Mouse (Mus musculus) retina, adult 2 months (tissue): ENCODE data around the gene Palmd.

Experiments
- DNase-seq: peaks from one replicate; pipeline ENCODE4 v3.0.0-alpha.2; 2012; ENCODE audit warnings: low read depth, low spot score

The Palmd gene

DNA sequence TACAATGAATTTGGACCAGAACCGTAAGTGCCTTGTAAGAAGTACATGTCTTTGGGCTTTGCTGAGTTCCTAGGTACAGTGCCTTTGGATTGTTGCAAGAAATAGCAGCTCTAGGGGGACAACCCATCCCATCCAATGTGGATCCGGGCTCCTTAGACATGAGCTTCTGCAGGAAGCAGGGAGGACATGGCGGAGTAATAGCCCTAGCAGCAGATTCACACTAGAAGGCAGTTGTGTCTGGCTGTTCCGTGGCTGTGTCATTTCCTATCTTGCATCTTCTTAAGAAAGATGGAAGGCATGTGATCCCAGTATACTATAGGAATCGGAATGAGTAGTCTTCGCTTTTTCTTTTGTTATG is 76.6 kb downstream of the Palmd start:
- DNase-seq: no peak

DNA sequence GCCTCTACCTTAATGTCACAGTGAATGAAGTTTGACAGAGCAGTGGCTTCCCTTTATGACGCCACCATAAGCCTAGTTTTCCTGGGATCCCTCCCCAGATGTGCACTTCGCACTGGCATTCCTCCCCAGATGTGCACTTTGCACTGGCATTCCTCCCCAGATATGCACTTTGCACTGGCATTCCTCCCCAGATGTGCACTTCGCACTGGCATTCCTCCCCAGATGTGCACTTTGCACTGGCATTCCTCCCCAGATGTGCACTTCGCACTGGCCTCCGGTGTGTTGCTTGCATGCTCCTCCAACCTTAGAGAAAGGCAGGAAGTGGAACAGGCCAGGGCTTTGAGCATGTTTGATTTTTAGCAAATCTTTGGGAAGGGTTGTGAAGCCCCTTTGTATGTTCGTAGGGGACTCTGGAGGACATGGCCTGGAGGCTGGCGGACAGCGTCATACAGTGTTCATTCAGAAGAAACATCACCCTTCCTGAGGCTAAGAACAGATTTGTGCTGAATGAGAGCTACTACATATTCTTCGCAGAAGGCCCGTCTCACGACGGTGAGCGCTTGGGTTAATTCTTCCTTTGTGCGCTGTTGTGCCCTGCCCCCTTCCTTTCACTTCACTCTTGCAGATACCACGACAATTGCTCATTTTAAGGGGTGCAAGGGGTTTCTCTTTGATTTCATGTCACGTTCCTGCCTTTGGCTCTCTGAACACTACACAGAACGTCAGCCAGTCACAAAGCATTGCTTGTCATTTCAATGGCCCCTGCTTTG is 77.2 kb downstream of the Palmd start:
- no peak for DNase-seq

DNA sequence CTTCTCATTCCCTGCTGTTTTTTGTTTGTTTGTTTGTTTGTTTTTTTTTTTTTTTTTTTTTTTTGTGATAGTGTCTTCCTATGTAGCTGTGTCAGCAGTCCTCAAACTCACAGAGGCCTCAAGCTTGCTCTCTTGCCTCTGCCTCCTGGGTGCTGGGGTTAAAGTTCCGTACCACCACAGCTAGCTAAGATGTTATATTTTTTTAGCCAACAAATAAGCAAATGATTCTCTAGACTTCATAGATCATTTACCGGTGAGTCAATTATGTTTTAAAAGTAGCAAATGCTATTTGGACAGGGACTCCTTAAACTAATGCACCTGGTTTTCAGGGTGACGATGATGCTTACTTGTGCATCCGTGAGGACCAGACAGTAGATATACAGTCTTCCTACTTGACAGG is 78.2 kb downstream of the Palmd start:
- DNase-seq: no peak

DNA sequence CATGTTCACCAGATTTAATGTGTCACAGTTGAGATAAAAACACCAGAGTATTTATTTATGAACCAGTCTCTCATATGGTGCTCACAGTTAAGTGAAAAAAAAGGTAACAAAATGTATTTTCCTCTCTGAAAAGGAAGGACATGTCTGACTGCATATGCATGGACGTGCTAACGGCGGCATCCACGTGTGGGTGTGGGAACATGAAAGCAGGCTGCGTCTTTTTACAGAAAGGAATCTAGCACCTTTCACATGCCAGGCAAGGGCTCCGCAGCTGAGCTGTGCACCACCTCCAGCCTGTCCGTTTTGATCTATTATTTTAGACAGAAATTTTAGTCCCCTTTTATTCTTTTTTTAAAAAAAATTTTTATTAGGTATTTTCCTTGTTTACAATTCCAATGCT is 79.4 kb downstream of the Palmd start:
- DNase-seq: no peak

DNA sequence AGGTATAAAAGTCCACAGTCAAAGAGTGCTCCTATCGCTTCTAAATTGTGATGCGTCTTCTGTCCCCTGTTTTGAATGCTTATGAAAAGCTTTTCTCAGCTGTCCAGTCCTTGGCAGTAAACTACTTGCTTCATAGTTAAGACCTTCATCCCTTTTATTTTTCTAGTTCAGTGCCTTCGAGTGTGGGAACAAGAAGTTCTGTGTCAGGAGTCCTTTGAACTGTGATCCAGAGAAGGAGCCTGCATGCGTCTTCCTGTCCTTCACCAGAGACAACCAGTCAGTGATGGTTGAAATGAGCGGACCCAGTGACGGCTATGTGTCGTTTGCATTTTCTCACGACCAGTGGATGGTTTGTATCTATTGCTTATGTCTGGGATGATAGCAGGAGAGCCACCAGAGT is 83.8 kb downstream of the Palmd start:
- DNase-seq: no peak

DNA sequence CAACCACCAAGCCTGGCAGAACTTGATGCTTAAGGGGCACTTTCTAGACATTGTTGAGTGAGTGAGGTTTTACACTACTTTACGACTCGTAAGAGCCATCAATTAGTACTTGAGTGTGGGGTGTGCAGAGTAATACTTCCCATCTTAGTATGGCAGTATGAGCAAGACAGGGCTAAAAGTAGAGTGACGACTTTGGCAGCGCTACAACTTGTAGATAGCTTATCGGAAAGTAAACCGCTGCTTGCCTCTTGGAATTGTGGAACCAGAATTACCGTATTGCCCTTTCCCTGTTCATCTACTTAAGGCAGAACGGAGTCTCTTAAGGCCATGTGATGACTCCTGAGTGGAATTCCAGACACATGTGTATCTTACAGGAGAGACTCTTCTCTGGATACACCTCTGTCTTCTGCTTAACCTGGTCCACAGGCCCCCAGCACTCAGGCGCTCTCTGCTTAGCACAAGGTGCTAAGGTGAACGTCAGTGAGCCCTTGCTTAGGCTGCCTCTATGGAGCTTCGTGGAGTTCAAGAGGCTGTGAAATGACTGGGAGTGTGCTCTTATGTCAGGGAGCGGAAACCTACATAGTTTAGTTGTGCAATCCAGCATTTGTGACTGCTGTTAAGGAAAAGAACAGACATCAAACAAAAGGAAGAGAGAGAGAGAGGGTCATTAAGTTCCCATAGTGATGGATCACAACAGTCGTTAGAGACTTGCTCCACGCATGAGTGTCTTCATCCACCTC is 86.4 kb downstream of the Palmd start:
- DNase-seq: no peak

DNA sequence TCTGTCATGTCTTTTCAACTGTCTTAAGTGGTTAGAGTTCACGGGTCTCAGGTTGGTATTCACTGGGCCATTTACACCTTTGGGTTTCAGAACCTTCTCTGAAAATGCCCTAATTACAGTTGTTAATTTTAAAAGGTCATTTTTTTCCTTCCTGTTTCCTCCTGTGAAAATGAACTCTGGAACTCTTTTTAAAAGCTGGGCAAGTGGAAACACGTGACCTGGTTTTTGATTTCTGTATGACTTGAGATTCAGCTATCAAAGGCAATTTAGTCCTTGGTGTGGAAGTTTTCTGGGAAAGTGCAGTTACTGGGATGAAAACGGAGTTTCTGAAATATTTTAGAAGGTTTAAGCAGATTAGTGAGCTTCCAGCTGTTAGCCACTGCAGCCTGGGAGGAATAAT is 98.4 kb downstream of the Palmd start:
- DNase-seq: no peak
